Mouse (Mus musculus): ENCODE data around the gene Nos3. TPM values are rescaled to one million over a fixed set of nuclear protein-coding genes. Genes with fewer than 3 reads are reported as not detected.

The Nos3 gene
- total RNA-seq, 2 experiments from 2014 or later, result 7.7 to 11.2 TPM

DNA sequence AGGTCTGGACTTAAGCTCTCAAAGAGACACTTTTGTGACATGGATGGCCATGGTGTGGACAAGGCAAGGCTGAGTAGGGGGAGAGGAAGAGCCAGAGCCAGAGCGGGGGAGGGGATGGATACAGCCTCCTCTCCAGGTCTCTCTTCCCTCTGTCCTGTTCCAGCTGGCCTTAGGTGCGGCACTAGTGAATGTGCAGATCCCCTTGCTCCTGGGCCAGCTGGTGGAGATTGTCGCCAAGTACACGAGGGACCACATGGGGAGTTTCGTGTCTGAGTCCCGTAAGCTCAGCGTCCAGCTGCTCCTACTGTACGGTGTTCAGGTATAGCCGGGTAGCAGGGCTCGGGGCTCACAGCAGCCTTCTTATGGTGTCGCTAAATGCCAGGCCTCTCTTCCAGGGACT lies 35.8 kb downstream of the Nos3 start:
- DNase-seq, result no peak

- DNase-seq, result no peak
These were observed 36.4 kb downstream of the Nos3 start for GRCm38 (mm10) chr5:24400911-24401605.

- no peak for DNase-seq
These were observed 37.4 kb downstream of the Nos3 start for GRCm38 (mm10) chr5:24401969-24402368.

GRCm38 (mm10) chr5:24404594-24405360 lies 40.2 kb downstream of the Nos3 start:
- no peak for DNase-seq

GRCm38 (mm10) chr5:24405389-24405876 lies 40.8 kb downstream of the Nos3 start:
- DNase-seq, result no peak

DNA sequence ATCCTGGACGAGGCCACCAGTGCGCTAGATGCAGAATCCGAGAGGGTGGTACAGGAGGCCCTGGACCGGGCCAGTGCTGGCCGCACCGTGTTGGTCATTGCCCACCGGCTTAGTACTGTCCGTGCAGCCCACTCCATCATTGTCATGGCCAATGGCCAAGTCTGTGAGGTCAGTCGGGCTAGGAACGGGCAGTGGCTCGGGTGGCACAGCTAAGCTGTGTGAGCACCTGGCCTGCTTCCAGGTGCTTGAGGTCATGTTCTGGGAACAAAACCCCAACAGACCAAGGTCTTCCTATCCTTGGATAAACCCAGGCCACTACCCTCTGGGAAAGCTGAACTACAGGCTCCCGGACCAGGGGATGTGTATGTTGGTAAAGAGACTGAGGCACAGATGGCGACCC lies 44.0 kb downstream of the Nos3 start:
- no peak for DNase-seq

DNA sequence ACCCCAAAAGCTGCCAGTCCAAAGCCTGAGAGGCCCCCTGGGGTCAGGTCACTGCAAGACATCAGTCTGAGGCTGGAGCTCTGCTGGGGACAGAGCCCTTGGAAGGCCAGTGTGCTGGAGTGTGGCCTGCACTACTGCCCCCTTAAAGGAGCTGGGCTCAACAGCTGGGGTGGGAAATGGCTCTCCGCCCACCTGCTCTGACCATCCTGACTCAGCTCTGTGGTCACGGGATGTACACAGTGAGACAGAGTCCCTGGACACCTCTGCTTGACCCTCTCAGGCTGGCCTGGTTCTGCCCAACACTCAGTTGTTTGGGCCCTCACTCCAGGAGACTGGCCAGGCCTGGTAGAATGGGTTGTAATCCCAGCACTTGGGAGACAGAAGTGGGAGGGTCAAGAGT lies 44.9 kb downstream of the Nos3 start:
- no peak for DNase-seq

DNA sequence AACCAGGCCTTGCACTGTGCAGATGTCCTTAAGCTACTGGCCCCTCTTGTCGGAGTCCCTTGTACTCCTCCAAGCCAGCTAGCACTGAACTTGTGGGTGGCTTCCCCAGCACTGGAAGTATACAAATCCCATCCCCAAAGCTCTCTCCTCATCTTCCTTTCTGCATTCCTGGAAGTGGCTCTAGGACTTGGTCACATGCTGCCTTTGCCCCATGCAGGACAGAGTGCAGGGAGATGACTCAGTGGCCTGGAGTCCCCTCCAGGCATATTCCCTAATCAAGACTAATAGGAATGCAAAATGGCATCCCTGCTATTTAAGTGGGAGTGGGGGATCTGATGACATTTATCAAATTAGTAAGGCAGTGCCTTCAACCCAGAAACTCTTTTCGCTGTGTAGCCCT lies 47.5 kb downstream of the Nos3 start:
- DNase-seq, result no peak

GRCm38 (mm10) chr5:24413042-24413693 lies 48.6 kb downstream of the Nos3 start, which contains the start of gene Asic3:
Gene Asic3, plus strand, starts transcription at chr5:24413392.
- DNase-seq, result no peak

- no peak for DNase-seq
These were observed 49.3 kb downstream of the Nos3 start for GRCm38 (mm10) chr5:24413938-24414337.

- peak; percentile 59 for DNase-seq
These were observed 51.7 kb downstream of the Nos3 start for GRCm38 (mm10) chr5:24416222-24416736.

GRCm38 (mm10) chr5:24417587-24417986 lies 53.0 kb downstream of the Nos3 start:
- DNase-seq, result no peak

- DNase-seq, result no peak
These were observed 55.8 kb downstream of the Nos3 start for GRCm38 (mm10) chr5:24420381-24420780.

GRCm38 (mm10) chr5:24423129-24424003 lies 58.8 kb downstream of the Nos3 start, which contains the start of the genes Cdk5 and Slc4a2:
Gene Cdk5, minus strand, starts transcription at chr5:24423530.
Gene Slc4a2, plus strand, starts transcription at chr5:24423837.
- peak; percentile 94 for DNase-seq

GRCm38 (mm10) chr5:24424004-24424781 lies 59.6 kb downstream of the Nos3 start:
- DNase-seq, result no peak

DNA sequence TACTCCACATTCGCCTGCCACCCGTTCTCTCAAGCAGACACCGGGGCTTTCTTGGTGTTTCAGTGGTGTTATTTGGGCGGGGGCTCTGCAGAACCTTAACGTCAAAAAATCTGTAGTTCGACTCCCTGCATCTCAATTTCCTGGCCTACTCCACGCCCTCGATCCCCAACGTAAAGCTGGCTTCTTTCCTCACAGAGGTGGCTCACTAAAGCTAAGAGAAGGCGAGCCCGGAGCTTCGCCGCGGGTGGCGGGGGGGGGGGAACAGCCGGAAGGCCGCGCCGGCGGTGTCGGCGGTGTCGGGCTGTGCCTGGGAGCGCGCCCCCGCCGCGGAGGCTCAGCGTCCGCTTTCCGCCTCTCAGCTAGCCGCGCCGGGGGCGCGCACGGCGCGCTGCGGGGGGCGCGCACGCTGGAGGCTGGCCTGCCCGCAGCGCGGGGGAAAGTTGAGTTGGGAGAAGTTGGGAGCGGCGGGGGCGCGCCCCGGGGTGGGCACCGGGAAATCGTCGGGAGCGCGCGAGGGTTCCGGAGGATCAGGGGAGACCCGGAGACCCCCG lies 60.3 kb downstream of the Nos3 start:
- DNase-seq, result peak; percentile 89

- no peak for DNase-seq
These were observed 60.9 kb downstream of the Nos3 start for GRCm38 (mm10) chr5:24425421-24426036.

DNA sequence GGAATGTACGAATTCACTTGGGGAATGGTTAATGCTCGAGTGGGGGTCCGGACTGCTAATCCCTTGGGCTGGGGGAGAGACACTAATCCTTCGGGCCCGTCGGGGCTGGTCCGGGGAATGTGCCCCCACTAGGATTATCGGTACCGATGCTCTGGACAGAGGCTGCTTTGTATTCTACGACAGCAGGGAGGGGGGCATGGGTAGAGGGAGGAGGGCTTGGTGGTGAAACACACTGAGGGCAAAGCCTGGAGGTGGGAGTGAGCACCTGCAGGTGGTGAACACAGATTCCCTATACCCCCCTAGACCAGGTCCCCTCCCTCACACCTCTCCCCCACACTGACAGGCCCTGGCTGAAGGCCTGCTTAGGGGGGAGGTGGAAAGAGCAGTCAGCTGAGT lies 61.4 kb downstream of the Nos3 start:
- DNase-seq, result no peak

GRCm38 (mm10) chr5:24426556-24427284 lies 62.1 kb downstream of the Nos3 start:
- DNase-seq, result no peak

All from gastrocnemius, postnatal 10 days (tissue).